Mouse (Mus musculus): ENCODE measurements at regions not wholly inside any gene's neighbourhood (a gene's known extent, or its start where the extent isn't known, plus 50 kb on each side); places are given as distances from the start of the nearest gene placed in this dataset.

DNA sequence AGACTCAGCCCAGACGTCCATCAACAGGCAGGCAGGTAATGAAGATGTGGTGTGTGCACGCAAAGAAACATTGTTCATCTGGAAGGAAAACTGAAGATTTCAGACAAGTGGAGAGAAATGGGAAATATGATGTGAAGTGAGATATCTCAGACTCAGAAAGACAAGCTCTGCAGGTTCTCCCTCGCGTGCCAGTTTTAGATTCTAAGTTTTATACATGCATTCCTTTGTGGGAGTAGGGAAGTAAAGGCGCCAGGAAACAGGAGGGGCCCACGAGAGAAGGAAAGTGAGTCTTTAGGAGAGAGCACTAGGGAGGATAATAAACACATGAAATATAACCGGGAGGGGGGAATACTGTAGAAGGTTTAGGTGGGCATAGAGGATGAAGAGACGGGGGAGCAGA lies 223.7 kb downstream of the Ptpru start:
- TF ChIP-seq CTCF (IDR thresholded peaks at IDR 0.05; ENCODE audit: low read depth) (no peak), EP300 (optimal IDR thresholded peaks at IDR 0.05) (no peak)
